Mouse (Mus musculus) olfactory bulb, adult 2 months (tissue): ENCODE results near the gene Tnpo1. TPM values are rescaled to one million over a fixed set of nuclear protein-coding genes. Genes with fewer than 3 reads are reported as not detected.

ENCODE experiments used
- H3K27ac ChIP-seq: fragments of 200-500 bp; 2 replicates; pipeline ENCODE4 v1.5.1; 2012; ENCODE audit warnings: low read depth, low read length; ENCODE audit not compliant: insufficient read depth
- H3K4me1 ChIP-seq: fragments of 200-500 bp; 2 replicates; pipeline ENCODE4 v1.6.1; 2012; ENCODE audit warnings: low read length; ENCODE audit not compliant: control insufficient read depth, insufficient read depth
- H3K4me3 ChIP-seq: fragments of 200-500 bp; 2 replicates; pipeline ENCODE4 v1.5.1; 2012; ENCODE audit warnings: mild to moderate bottlenecking, low read depth, low read length, moderate library complexity; ENCODE audit not compliant: insufficient read depth
- CTCF ChIP-seq: fragments of 200-500 bp; IDR thresholded peaks from 2 replicates; pipeline ENCODE4 v1.5.1; 2012; ENCODE audit warnings: low read depth, mild to moderate bottlenecking, low read length, moderate library complexity; ENCODE audit not compliant: insufficient read depth
- POLR2A ChIP-seq: fragments of 200-500 bp; IDR thresholded peaks from 2 replicates; pipeline ENCODE4 v1.6.1; 2012; ENCODE audit warnings: mild to moderate bottlenecking, low read depth, low read length, moderate library complexity; ENCODE audit not compliant: insufficient read depth
- WGBS: fragments of 180-500 bp; shearing (Covaris S2); methylation state at CpG from one replicate; pipeline ENCODE4 v1.1.7; 2018; 5-methylcytosine and 5-hydroxymethylcytosine counted together
- polyA plus RNA-seq: library from polyadenylated mRNA; stranded (reverse); fragments of >200 nt; gene quantifications from 2 replicates; pipeline ENCODE4 v1.2.4, GENCODE M21; 2012; ENCODE audit warnings: low replicate concordance; ENCODE audit not compliant: missing spikeins, insufficient read depth, insufficient read length

The Tnpo1 gene
- polyA plus RNA-seq, 1 experiment, result not detected

- 46% methylated on average over 4 of the region's 4 CpGs for WGBS
- Histone ChIP-seq H3K27ac (0 out of 2 replicates have a peak overlapping the region, but pooled peaks have one; percentile 24), H3K4me3 (no peak overlapping the region), H3K4me1 (peaks cover 18% of the 10 kb centered on the region)
- no peak for TF ChIP-seq POLR2A
- TF ChIP-seq CTCF, result no peak
These were observed 10.6 kb downstream of the Tnpo1 start for GRCm38 (mm10) chr13:98915591-98915990.

DNA sequence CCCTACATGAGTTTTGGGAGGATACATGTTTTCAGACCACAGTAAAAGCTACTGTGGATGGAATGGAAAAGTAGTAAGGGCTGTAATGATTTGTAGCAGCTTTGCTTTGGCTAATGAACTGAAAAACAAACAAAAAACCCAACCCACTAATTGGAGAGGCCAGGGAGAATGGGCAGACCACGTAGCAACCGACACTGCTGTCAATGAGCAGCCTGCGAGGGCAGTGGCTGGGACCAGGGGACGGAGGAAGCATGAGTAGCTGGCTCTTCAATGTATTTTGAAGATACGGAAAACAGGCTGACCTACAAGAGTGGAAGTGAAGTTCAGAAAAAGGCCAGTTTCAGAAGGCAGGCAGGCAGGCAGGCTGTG lies 11.4 kb downstream of the Tnpo1 start:
- no peak overlapping the region for H3K4me3 ChIP-seq
- no peak for TF ChIP-seq CTCF
- TF ChIP-seq POLR2A, result no peak
- 0 out of 2 replicates have a peak overlapping the region, but pooled peaks have one; percentile 24 for H3K27ac ChIP-seq
- WGBS, result 29% methylated on average over 5 of the region's 5 CpGs
- peaks cover 16% of the 10 kb centered on the region for H3K4me1 ChIP-seq

DNA sequence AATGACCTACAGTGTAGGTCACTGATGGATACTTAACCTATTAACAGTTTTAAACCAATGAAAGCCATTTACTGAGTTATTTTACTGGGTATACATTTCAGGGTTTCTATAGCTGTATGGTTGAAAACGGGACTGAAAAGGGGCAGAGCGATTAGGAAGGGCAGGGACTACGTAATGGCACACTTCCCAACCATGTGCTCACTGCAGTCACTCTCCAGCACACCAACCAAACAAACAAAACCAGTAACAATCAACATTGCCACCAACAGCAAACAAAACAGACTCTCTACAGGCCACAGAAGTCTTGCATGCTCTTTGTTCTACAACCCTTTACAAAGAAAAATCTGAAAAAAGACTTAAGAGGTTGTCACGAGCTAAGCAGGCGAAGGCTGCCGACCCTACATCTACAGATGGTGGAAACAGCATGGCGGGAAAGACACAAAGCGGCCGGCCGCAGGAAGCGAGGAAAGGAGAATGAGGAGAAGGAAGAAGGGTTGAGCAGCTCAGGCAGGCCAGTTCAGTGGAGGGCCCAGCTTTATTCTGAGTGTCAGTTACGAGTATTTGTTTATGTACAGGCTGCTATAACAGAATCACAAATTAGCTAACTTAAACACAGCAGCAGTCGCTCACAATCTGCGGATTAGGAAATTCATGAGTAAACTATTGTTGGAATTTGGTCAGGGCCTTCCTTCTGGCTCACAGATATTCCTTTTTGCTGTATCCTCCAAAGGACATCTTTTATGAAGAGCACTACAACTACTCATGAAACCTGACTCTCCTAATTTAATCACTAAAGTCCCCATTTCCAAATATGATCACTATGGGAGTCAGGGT lies 12.0 kb downstream of the Tnpo1 start:
- 30% methylated on average over 14 of the region's 14 CpGs for WGBS
- Histone ChIP-seq H3K27ac (no peak overlapping the region), H3K4me1 (peaks cover 12% of the 10 kb centered on the region), H3K4me3 (no peak overlapping the region)
- TF ChIP-seq CTCF (no peak), POLR2A (no peak)

- H3K4me3 ChIP-seq, result no peak overlapping the region
- H3K4me1 ChIP-seq, result peaks cover 15% of the 10 kb centered on the region
- TF ChIP-seq POLR2A, result no peak
- TF ChIP-seq CTCF, result no peak
- WGBS, result 12% methylated on average over 7 of the region's 7 CpGs
- H3K27ac ChIP-seq, result peak overlapping the region; percentile 30
These were observed 13.0 kb downstream of the Tnpo1 start for GRCm38 (mm10) chr13:98913196-98913595.

GRCm38 (mm10) chr13:98912602-98913001 lies 13.6 kb downstream of the Tnpo1 start:
- 30% methylated on average over 8 of the region's 8 CpGs for WGBS

DNA sequence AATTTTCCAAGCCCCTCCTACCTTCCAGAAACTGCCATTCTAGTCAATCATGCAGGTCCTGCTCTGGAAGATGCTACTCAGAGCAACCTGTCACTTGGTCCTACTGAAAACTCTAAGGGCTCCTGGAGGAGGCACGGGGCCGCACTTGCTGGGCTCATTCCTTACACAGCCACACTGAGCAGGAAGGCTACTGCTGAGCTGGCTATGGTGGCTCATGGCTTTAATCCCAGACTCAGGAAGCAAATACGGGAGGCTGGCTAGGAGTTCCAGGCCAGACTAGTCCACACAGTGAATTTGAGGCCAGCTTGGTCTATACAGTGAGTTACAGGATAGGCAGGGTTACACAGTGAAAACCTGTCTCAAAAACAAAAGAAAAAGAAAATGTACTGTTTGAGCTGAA lies 15.4 kb downstream of the Tnpo1 start:
- WGBS, result 30% methylated on average over 3 of the region's 3 CpGs
- no peak overlapping the region for H3K4me3 ChIP-seq
- H3K27ac ChIP-seq, result no peak overlapping the region; the same call in 1 of the 2 replicates
- no peak for TF ChIP-seq POLR2A
- no peak for TF ChIP-seq CTCF
- H3K4me1 ChIP-seq, result peaks cover 18% of the 10 kb centered on the region

More at GRCm38 (mm10) chr13:98912602-98913001, 13.6 kb downstream of the Tnpo1 start:
- no peak for TF ChIP-seq POLR2A
- no peak for TF ChIP-seq CTCF
- Histone ChIP-seq H3K27ac (peak overlapping the region; percentile 30; the same call in 1 of the 2 replicates), H3K4me3 (0 out of 2 replicates have a peak overlapping the region, but pooled peaks have one; percentile 1), H3K4me1 (peaks cover 15% of the 10 kb centered on the region)

DNA sequence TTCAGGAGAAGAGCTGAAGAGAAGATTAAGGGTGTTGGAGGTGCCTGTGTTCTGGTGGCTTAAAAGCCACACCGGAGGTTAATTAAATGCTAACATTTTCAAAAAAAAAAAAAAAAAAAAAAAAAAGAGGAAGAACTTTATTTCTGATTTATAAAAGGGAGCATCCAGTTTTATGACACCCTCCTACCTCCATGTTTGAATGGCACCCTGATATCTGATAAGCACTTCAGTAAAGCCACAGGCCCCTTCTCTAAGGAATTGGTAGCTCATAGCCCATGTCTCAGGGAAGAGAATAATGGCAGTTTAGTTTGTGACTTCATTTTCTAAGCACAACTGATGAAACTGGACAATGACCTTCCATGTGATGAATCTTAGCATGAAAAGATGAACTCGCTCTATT lies 21.6 kb downstream of the Tnpo1 start:
- Histone ChIP-seq H3K4me1 (peaks cover 16% of the 10 kb centered on the region), H3K27ac (no peak overlapping the region), H3K4me3 (no peak overlapping the region)
- 68% methylated on average over 2 of the region's 2 CpGs for WGBS
- TF ChIP-seq CTCF (no peak), POLR2A (no peak)

DNA sequence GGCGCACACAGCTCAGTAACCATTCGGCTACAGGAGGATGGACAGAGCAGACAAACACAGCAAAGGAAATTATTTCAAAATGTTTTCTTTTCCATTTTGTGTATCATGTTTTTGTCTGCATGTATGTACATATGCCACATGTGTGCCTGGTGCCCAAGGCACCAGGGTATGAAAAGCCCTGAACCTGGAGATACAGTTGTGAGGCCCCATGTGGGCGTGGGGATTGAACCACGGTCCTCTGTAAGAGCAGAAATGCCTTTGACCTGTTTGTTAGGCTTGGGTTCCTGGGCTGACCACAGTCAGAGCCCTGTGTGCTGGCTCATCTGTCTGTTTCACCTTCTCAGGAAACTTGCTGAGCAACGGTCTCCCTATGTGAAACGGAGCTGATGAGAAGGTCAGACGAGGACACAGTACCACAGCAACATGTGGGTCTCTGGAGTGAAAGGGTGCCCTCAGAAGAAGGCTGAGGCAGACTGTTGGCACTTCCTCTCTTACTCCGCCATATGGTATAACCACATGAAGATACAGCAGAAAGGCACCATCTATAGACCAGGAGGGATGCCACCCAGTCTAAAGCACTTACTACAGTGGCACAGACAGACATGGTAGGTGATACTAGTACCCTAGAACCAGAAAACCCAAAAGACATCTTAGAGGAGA lies 23.7 kb downstream of the Tnpo1 start:
- Histone ChIP-seq H3K4me1 (peaks cover 16% of the 10 kb centered on the region), H3K27ac (no peak overlapping the region), H3K4me3 (no peak overlapping the region)
- no peak for TF ChIP-seq POLR2A
- TF ChIP-seq CTCF, result no peak
- WGBS, result 77% methylated on average over 8 of the region's 8 CpGs

- TF ChIP-seq CTCF (no peak), POLR2A (no peak)
- Histone ChIP-seq H3K4me3 (no peak overlapping the region), H3K27ac (no peak overlapping the region), H3K4me1 (peaks cover 14% of the 10 kb centered on the region)
- 75% methylated on average over 3 of the region's 3 CpGs for WGBS
These were observed 26.6 kb downstream of the Tnpo1 start for GRCm38 (mm10) chr13:98899550-98899949.
